Mouse (Mus musculus) adrenal gland, postnatal 0 days (tissue): Measurements from ENCODE around the gene Tmprss13. TPM values are rescaled to one million over a fixed set of nuclear protein-coding genes. Genes with fewer than 3 reads are reported as not detected.

Source experiments
- polyA plus RNA-seq: library from polyadenylated mRNA; unstranded; fragments of >200 nt; fragmentation: Nextera tagmentation; extraction: Ambion mirVana; gene quantifications from 2 replicates; pipeline ENCODE4 v1.2.1, GENCODE M21; 2015

Tmprss13 gene
- 0.21 and 0.28 TPM in 2 replicates for polyA plus RNA-seq

GRCm38 (mm10) chr9:45318855-45319254, at the start of gene Tmprss13:
Gene Tmprss13, plus strand, starts transcription at chr9:45319100.

GRCm38 (mm10) chr9:45370117-45370561, 51.2 kb downstream of the Tmprss13 start, which contains the start of gene Fxyd6:
Gene Fxyd6, plus strand, starts transcription at chr9:45370185.

Other genes with a start within 250 kb of the Tmprss13 start
- gene Jaml, start 239.9 kb upstream of the Tmprss13 start, polyA plus RNA-seq: 1.5 and 4.0 TPM in 2 replicates
- 1.8 and 3.7 TPM in 2 replicates for gene Scn2b, start 201.3 kb upstream of the Tmprss13 start, polyA plus RNA-seq
- gene Scn4b, start 180.7 kb upstream of the Tmprss13 start, polyA plus RNA-seq: 0.20 and 0.23 TPM in 2 replicates
- gene BC049352, start 137.1 kb upstream of the Tmprss13 start, polyA plus RNA-seq: 0.18 and 0.43 TPM in 2 replicates
- gene Tmprss4, start 115.0 kb upstream of the Tmprss13 start, polyA plus RNA-seq: 0.24 TPM in 1 of 2 replicates, not detected in the other
- 0.95 and 1.6 TPM in 2 replicates for gene Il10ra, start 50.0 kb upstream of the Tmprss13 start, polyA plus RNA-seq
- gene Fxyd6, start 51.1 kb downstream of the Tmprss13 start, polyA plus RNA-seq: 166 and 277 TPM in 2 replicates
- gene Fxyd2, start 80.6 kb downstream of the Tmprss13 start, polyA plus RNA-seq: 13.2 and 19.6 TPM in 2 replicates
- 0.44 and 0.88 TPM in 2 replicates for gene Dscaml1, start 107.5 kb downstream of the Tmprss13 start, polyA plus RNA-seq